Mouse (Mus musculus) gastrocnemius, postnatal 4 days (tissue): ENCODE measurements around the gene Fam104a. TPM values are rescaled to one million over a fixed set of nuclear protein-coding genes. Genes with fewer than 3 reads are reported as not detected.

Experiments
- DNase-seq, 2 experiments: peaks; one replicate each; pipeline ENCODE4 v3.0.0; 2021 to 2022; ENCODE audit warnings: low spot score in 2 of 2, mixed read lengths in 2 of 2
- total RNA-seq, 2 experiments: library from RNA; stranded (reverse); gene quantifications; 2 replicates each; pipeline ENCODE4 v1.2.3; 2021

Fam104a gene
- total RNA-seq, 2 experiments from 2014 or later = 29.4 to 31.3 TPM

GRCm38 (mm10) chr11:113705966-113706652 is 22.2 kb upstream of the Fam104a start:
- no peak for DNase-seq

GRCm38 (mm10) chr11:113703758-113704157 is 19.8 kb upstream of the Fam104a start:
- DNase-seq = peak; percentile 57 to 67

GRCm38 (mm10) chr11:113699643-113700042 is 15.7 kb upstream of the Fam104a start:
- no peak for DNase-seq

GRCm38 (mm10) chr11:113698013-113698545 is 14.1 kb upstream of the Fam104a start:
- no peak for DNase-seq

- no peak for DNase-seq
Measured at GRCm38 (mm10) chr11:113697571-113697970, 13.6 kb upstream of the Fam104a start.

GRCm38 (mm10) chr11:113691851-113692250 is 7.9 kb upstream of the Fam104a start:
- DNase-seq = no peak

- DNase-seq = no peak
Measured at GRCm38 (mm10) chr11:113691318-113691717, 7.4 kb upstream of the Fam104a start.

- DNase-seq = no peak
Measured at GRCm38 (mm10) chr11:113690506-113690905, 6.6 kb upstream of the Fam104a start.

- DNase-seq = no peak
Measured at GRCm38 (mm10) chr11:113687031-113687430, 3.1 kb upstream of the Fam104a start.

GRCm38 (mm10) chr11:113684707-113685426 is 912 bp upstream of the Fam104a start:
- no peak for DNase-seq

- no peak for DNase-seq
Measured at GRCm38 (mm10) chr11:113683627-113683956, 363 bp downstream of the Fam104a start.

- peak; percentile 42 to 66 for DNase-seq
Measured at GRCm38 (mm10) chr11:113682897-113683626, 893 bp downstream of the Fam104a start.

- no peak for DNase-seq
Measured at GRCm38 (mm10) chr11:113681979-113682378, 2.0 kb downstream of the Fam104a start.

- DNase-seq = no peak
Measured at GRCm38 (mm10) chr11:113680954-113681353, 3.0 kb downstream of the Fam104a start.

GRCm38 (mm10) chr11:113678373-113678772 is 5.6 kb downstream of the Fam104a start:
- DNase-seq = no peak

GRCm38 (mm10) chr11:113677378-113677777 is 6.6 kb downstream of the Fam104a start:
- DNase-seq = no peak

GRCm38 (mm10) chr11:113676847-113677246 is 7.1 kb downstream of the Fam104a start:
- DNase-seq = no peak

GRCm38 (mm10) chr11:113674595-113674994 is 9.4 kb downstream of the Fam104a start:
- no peak for DNase-seq

GRCm38 (mm10) chr11:113673614-113674013 is 10.3 kb downstream of the Fam104a start:
- no peak for DNase-seq

- no peak for DNase-seq
Measured at GRCm38 (mm10) chr11:113669711-113670110, 14.2 kb downstream of the Fam104a start.

- DNase-seq = no peak
Measured at GRCm38 (mm10) chr11:113668857-113669256, 15.1 kb downstream of the Fam104a start.

GRCm38 (mm10) chr11:113667704-113668103 is 16.3 kb downstream of the Fam104a start:
- no peak for DNase-seq
